Mouse (Mus musculus) limb, embryonic 14.5 days (tissue): Measurements from ENCODE around the gene Mtrf1. TPM values are rescaled to one million over a fixed set of nuclear protein-coding genes. Genes with fewer than 3 reads are reported as not detected.

Experiments used
- ATAC-seq: fragments of 200-750 bp; cut with Nextera tagmentation; 2 replicates; pipeline ENCODE4 v1.8.0; 2017; ENCODE audit warnings: low read depth, moderate number of reproducible peaks, moderate TSS enrichment; ENCODE audit not compliant: low FRiP score
- DNase-seq: peaks from one replicate; pipeline ENCODE4 v3.0.0-alpha.2; 2015; ENCODE audit warnings: low spot score
- H3K27ac ChIP-seq: fragments of 300-500 bp; sonication (generic); replicated peaks from 2 replicates; pipeline ENCODE4 v1.5.1; 2014; ENCODE audit warnings: low read depth, mild to moderate bottlenecking, low read length, moderate library complexity, mixed read lengths
- H3K27me3 ChIP-seq: fragments of 300-500 bp; sonication (generic); 2 replicates; pipeline ENCODE4 v1.6.1; 2014; ENCODE audit warnings: low read length, mixed read lengths; ENCODE audit not compliant: control insufficient read depth, insufficient read depth
- H3K36me3 ChIP-seq: fragments of 300-500 bp; sonication (generic); 2 replicates; pipeline ENCODE4 v1.6.1; 2014; ENCODE audit warnings: mild to moderate bottlenecking, low read length, moderate library complexity, mixed read lengths; ENCODE audit not compliant: control insufficient read depth, insufficient read depth
- H3K4me1 ChIP-seq: fragments of 300-500 bp; sonication (generic); 2 replicates; pipeline ENCODE4 v1.6.1; 2014; ENCODE audit warnings: antibody characterized with exemption, low read length, mixed read lengths; ENCODE audit not compliant: control insufficient read depth, insufficient read depth
- H3K4me2 ChIP-seq: fragments of 300-500 bp; sonication (generic); replicated peaks from 2 replicates; pipeline ENCODE4 v1.6.1; 2014; ENCODE audit warnings: low read depth, mild to moderate bottlenecking, low read length, moderate library complexity; ENCODE audit not compliant: severe bottlenecking
- H3K4me3 ChIP-seq: fragments of 300-500 bp; sonication (generic); replicated peaks from 2 replicates; pipeline ENCODE4 v1.5.1; 2014; ENCODE audit warnings: low read length
- H3K9ac ChIP-seq: fragments of 300-500 bp; sonication (generic); 2 replicates; pipeline ENCODE4 v1.6.1; 2014; ENCODE audit warnings: mild to moderate bottlenecking, low read depth, low read length, moderate library complexity; ENCODE audit not compliant: severe bottlenecking
- H3K9me3 ChIP-seq: fragments of 300-500 bp; sonication (generic); 2 replicates; pipeline ENCODE4 v1.6.1; 2016; ENCODE audit warnings: low read length; ENCODE audit not compliant: control insufficient read depth
- POLR2A ChIP-seq: fragments of 200-500 bp; IDR thresholded peaks from 2 replicates; pipeline ENCODE4 v1.8.0; 2012; ENCODE audit warnings: inconsistent platforms, mild to moderate bottlenecking, moderate library complexity, borderline replicate concordance; ENCODE audit not compliant: insufficient read depth, insufficient read length; ENCODE audit errors: extremely low read depth
- WGBS: fragments of 180-500 bp; shearing (Covaris S2); extraction: QIAGEN DNeasy Blood & Tissue Kit; methylation state at CpG from one replicate; pipeline ENCODE4 v1.1.7; 2014; 5-methylcytosine and 5-hydroxymethylcytosine counted together
- polyA plus RNA-seq, 2 experiments: library from polyadenylated mRNA; depleted of rRNA in 1 of 2; stranded (reverse) in 1 of 2; unstranded in 1 of 2; fragments of >200 nt; fragmentation: Nextera tagmentation in 1 of 2; extraction: Ambion mirVana in 1 of 2; gene quantifications; 2 replicates each; pipeline versions ENCODE4 v1.2.1 to v1.2.3; 2012 to 2014

The Mtrf1 gene
- polyA plus RNA-seq (2012; rRNA removed) (4.4 and 5.5 TPM in 2 replicates), polyA plus RNA-seq (2014; fragmentation: Nextera tagmentation; extraction: Ambion mirVana) (8.1 and 8.7 TPM in 2 replicates)

DNA sequence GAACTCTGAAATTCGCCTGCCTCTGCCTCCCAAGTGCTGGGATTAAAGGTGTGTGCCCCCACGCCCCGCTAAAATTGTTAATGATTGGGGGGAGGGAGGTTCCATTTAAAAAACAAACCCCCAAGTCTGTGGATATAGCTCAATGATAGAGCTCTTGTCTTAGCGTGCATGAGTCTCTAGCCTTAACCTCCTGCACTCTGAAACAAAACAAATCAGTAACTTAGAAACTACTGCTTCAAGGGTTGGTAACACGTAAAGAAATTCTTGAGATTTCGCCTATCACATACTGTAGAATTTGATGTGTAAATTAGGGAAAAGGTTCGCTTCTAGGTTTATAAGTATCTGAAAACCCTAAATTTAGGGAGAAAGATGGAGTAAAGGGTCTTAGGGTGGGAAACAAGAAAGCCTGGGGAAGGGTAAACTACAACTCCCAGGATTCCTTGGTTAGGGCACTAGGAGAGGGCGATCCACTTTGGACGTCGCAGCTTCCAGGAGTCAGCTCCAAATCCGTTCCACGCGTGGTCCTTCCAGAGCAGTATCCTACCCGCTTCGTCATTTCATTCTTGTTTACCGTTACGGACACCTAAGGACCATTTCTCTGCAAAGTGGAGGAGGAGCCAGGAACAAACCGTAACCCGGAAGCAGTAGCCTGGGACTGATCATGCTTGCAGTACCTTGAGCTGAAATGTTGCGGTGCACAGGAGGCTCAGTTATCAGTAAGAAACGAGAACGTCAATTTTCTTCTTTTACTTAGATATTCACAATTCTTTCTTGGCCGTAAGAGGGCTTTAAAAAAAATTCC, at the start of gene Mtrf1:
Gene Mtrf1, plus strand, starts transcription at position 452 of the 802 bp plus-strand sequence.
- TF ChIP-seq POLR2A = peak; percentile 60; the same call in 1 of the 2 replicates
- peak within 1 kb of the TSS; percentile 85 for H3K27ac ChIP-seq
- WGBS = 20% methylated on average over 23 of the region's 23 CpGs
- H3K27me3 ChIP-seq = no peaks in the 10 kb centered on the region
- peaks cover 4% of the 10 kb centered on the region; the same call in 1 of the 2 replicates for H3K36me3 ChIP-seq
- no peaks in the 10 kb centered on the region for H3K9me3 ChIP-seq
- H3K4me1 ChIP-seq = no peaks in the 10 kb centered on the region
- ATAC-seq (peak; percentile 88), DNase-seq (peak; percentile 84)
- peak within 1 kb of the TSS; percentile 55 for H3K9ac ChIP-seq
- H3K4me2 ChIP-seq = peak within 1 kb of the TSS; percentile 63
- H3K4me3 ChIP-seq = peak within 1 kb of the TSS; percentile 52

DNA sequence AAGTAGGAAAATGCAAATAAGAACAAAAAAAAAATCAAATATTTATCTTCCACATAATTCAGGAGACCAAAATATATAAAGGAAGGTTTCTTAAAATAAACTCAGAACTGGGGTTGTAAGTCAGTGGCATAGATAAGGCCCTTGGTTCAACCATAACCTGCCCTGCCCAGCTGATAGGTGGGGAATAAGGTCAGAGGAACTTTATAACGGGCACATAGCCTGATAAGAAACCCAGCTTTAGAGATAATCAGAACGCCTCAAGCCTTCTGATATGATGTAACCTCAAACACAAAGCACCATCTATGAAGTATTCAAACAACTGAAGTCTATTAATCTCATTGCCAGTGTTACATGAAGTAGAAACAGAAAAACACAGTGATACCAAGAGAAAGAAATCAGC, 39.5 kb upstream of the Mtrf1 start:
- no peaks in the 10 kb centered on the region for H3K27me3 ChIP-seq
- no peak overlapping the region for H3K4me3 ChIP-seq
- 90% methylated on average over 2 of the region's 2 CpGs for WGBS
- no peak overlapping the region for H3K9ac ChIP-seq
- no peaks in the 10 kb centered on the region for H3K9me3 ChIP-seq
- ATAC-seq (no peak), DNase-seq (no peak)
- TF ChIP-seq POLR2A = no peak
- H3K4me2 ChIP-seq = no peak overlapping the region
- H3K36me3 ChIP-seq = peaks cover 66% of the 10 kb centered on the region
- no peak overlapping the region for H3K27ac ChIP-seq
- no peaks in the 10 kb centered on the region for H3K4me1 ChIP-seq

DNA sequence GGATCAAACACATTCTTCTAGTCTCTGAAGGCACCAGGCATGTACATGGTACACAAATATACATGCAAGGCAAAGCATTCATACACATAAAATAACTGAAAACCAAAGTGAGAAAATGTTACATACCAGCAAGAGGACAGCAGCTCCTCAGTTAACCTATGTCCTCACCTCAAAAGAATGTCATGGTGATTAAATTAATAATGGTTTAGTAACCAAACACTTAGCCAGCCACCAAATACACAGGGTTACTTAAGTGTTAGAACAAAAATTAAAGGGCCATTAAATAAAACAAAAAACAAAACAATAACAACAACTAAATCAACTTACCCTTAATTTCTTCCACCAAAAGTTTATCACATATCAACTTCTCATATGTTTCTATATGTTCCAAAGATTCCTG, 20.5 kb upstream of the Mtrf1 start:
- no peak for TF ChIP-seq POLR2A
- Histone ChIP-seq H3K4me3 (no peak overlapping the region), H3K4me1 (no peaks in the 10 kb centered on the region), H3K27me3 (no peaks in the 10 kb centered on the region), H3K9ac (no peak overlapping the region), H3K36me3 (peaks cover 32% of the 10 kb centered on the region), H3K9me3 (no peaks in the 10 kb centered on the region), H3K27ac (no peak overlapping the region), H3K4me2 (no peak overlapping the region)
- no peak for ATAC-seq
- DNase-seq = no peak

DNA sequence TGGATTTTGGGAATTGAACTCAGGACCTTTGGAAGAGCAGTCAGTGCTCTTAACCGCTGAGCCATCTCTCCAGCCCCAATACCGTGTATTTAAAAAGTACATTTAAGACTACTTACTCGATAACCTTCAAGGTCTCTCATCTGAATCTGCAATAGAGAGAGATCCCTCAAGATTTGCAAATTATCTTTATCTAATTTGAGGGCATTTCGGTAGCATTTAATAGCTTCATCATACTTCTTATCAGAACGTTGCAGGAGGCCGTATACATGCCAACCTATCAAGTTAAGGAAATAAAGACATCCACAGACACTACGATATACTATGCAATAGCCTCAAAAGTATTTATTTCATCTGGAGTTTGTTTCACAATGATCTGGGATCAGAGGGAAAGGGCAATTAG, 14.5 kb upstream of the Mtrf1 start:
- no peak overlapping the region for H3K9ac ChIP-seq
- no peaks in the 10 kb centered on the region for H3K4me1 ChIP-seq
- no peaks in the 10 kb centered on the region for H3K9me3 ChIP-seq
- 95% methylated on average over 7 of the region's 7 CpGs for WGBS
- no peak overlapping the region for H3K4me3 ChIP-seq
- no peak overlapping the region for H3K27ac ChIP-seq
- no peak for DNase-seq
- ATAC-seq = no peak
- no peaks in the 10 kb centered on the region for H3K27me3 ChIP-seq
- no peak overlapping the region for H3K4me2 ChIP-seq
- peaks cover 32% of the 10 kb centered on the region for H3K36me3 ChIP-seq
- TF ChIP-seq POLR2A = no peak

DNA sequence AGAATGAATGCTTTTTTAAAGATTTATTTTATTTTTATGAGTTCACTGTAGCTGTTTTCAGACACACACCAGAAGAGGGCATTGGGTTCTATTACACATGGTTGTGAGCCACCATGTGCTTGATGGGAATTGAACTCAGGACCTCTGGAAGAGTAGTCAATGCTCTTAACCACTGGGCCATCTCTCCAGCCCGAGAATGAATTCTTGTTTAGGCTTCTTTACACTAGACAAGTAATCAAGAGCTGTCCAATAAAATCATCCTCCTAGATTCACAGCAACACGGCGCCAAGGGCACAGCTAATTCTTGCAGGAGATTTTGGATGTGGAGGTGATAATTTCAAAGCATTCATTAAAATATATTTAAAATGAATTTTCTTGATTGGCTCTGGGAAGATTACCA, 9.3 kb upstream of the Mtrf1 start:
- H3K4me1 ChIP-seq = no peaks in the 10 kb centered on the region; the same call in 1 of the 2 replicates
- no peak overlapping the region for H3K27ac ChIP-seq
- H3K9me3 ChIP-seq = no peaks in the 10 kb centered on the region
- WGBS = 95% methylated on average over 3 of the region's 3 CpGs
- TF ChIP-seq POLR2A = no peak
- 0 out of 2 replicates have a peak overlapping the region, but pooled peaks have one; percentile 80 for H3K4me2 ChIP-seq
- H3K4me3 ChIP-seq = no peak overlapping the region
- no peaks in the 10 kb centered on the region for H3K27me3 ChIP-seq
- ATAC-seq (no peak), DNase-seq (no peak)
- H3K9ac ChIP-seq = no peak overlapping the region
- H3K36me3 ChIP-seq = peaks cover 13% of the 10 kb centered on the region
